Mouse (Mus musculus) Patski (cell line): Measurements from ENCODE around the gene Matk. TPM values are rescaled to one million over a fixed set of nuclear protein-coding genes. Genes with fewer than 3 reads are reported as not detected.

Source experiments
- ATAC-seq: fragments of 100-300 bp; one replicate; pipeline ENCODE4 v1.8.0; 2021
- CTCF ChIA-PET: fragments of 350-600 bp; sonication (Branson Sonifier 250); formaldehyde crosslinking; loops from one replicate; lab custom pipeline; 2022; ENCODE audit warnings: inconsistent platforms; lab: Charles Lee
- POLR2A ChIA-PET: fragments of 350-600 bp; sonication (Branson Sonifier 250); formaldehyde crosslinking; loops from one replicate; lab custom pipeline; 2022; ENCODE audit warnings: antibody characterized with exemption, inconsistent platforms; lab: Charles Lee
- DNase-seq: peaks from one replicate; pipeline ENCODE4 v3.0.0-alpha.2; 2011; ENCODE audit warnings: low read depth, low spot score
- H3K27me3 ChIP-seq: fragments of 371-371 bp; one replicate; pipeline ENCODE4 v1.5.1; 2021
- CTCF ChIP-seq: fragments of 100-300 bp; IDR thresholded peaks from one replicate; pipeline ENCODE4 v1.5.1; 2021
- in situ Hi-C: fragments of 300-500 bp; cut with MboI; formaldehyde crosslinking; loops from 3 replicates; pipeline ENCODE4 v1.11.1; 2018; ENCODE audit warnings: low pct_unique_long_range_greater_than_20kb, mixed read lengths
- polyA plus RNA-seq: library from polyadenylated mRNA; unstranded; gene quantifications from one replicate; pipeline ENCODE4 v1.2.3, GENCODE M21; 2021

Matk gene
- polyA plus RNA-seq, 1 experiment from 2014 or later: 1.5 TPM

- no peak for ATAC-seq
- peaks cover 2% of the 10 kb centered on the region for H3K27me3 ChIP-seq
- TF ChIP-seq CTCF: no peak
- in situ Hi-C loops: no loop called here
- POLR2A ChIA-PET: interaction anchor here (1.1 kb wide), 1 partner anchor 19 kb away, joined by 3 read pairs; no protein-coding TSS in a partner anchor
- CTCF ChIA-PET: no interaction called here
- no peak for DNase-seq
Observed at GRCm38 (mm10) chr10:81229735-81230437, 22.8 kb upstream of the Matk start.

GRCm38 (mm10) chr10:81230438-81231332 is 22.1 kb upstream of the Matk start, which contains the start of gene Atcay:
TSS of gene Atcay (minus strand) at chr10:81230833.
- DNase-seq (no peak), ATAC-seq (no peak)
- H3K27me3 ChIP-seq: peaks cover 2% of the 10 kb centered on the region
- in situ Hi-C loops: no loop called here
- CTCF ChIA-PET: no interaction called here
- POLR2A ChIA-PET: interaction anchor here (1.1 to 1.5 kb wide), 2 partner anchors 20 to 38 kb away, joined by 3 to 4 read pairs; no protein-coding TSS in a partner anchor
- TF ChIP-seq CTCF: no peak

GRCm38 (mm10) chr10:81231436-81231835 is 21.3 kb upstream of the Matk start:
- H3K27me3 ChIP-seq: peaks cover 2% of the 10 kb centered on the region
- in situ Hi-C loops: no loop called here
- ChIA-PET POLR2A (interaction anchor here (0.6 to 1.5 kb wide), 3 partner anchors 21 to 1091 kb away, joined by 3 to 5 read pairs (median 4); no protein-coding TSS in a partner anchor), CTCF (no interaction called here)
- DNase-seq (no peak), ATAC-seq (no peak)
- no peak for TF ChIP-seq CTCF

- in situ Hi-C loops: no loop called here
- ChIA-PET POLR2A (interaction anchor here (0.6 to 0.9 kb wide), 2 partner anchors 15 to 1535 kb away, joined by 3 to 7 read pairs; no protein-coding TSS in a partner anchor), CTCF (no interaction called here)
- DNase-seq: peak; percentile 57
- H3K27me3 ChIP-seq: peaks cover 2% of the 10 kb centered on the region
- TF ChIP-seq CTCF: no peak
- peak; percentile 83 for ATAC-seq
Observed at GRCm38 (mm10) chr10:81232580-81233225, 20.0 kb upstream of the Matk start, which contains the start of gene Zfr2. TSS of gene Zfr2 (plus strand) at chr10:81233155.

GRCm38 (mm10) chr10:81233226-81233585 is 19.5 kb upstream of the Matk start:
- in situ Hi-C loops: no loop called here

GRCm38 (mm10) chr10:81234206-81234605 is 18.5 kb upstream of the Matk start:
- ChIA-PET CTCF (interaction anchor here (1.5 to 1.8 kb wide), 3 partner anchors 10 to 58 kb away, joined by 4 to 8 read pairs (median 6); partner anchors contain the start of gene Pip5k1c), POLR2A (interaction anchor here (1.0 kb wide), 1 partner anchor 10 kb away, joined by 3 read pairs; no protein-coding TSS in a partner anchor)
- DNase-seq (no peak), ATAC-seq (no peak)
- H3K27me3 ChIP-seq: no peaks in the 10 kb centered on the region
- in situ Hi-C loops: no loop called here
- no peak for TF ChIP-seq CTCF

More at GRCm38 (mm10) chr10:81233226-81233585, 19.5 kb upstream of the Matk start:
- ATAC-seq (peak; percentile 6), DNase-seq (no peak)
- no peaks in the 10 kb centered on the region for H3K27me3 ChIP-seq
- ChIA-PET POLR2A (interaction anchor here (0.6 to 0.9 kb wide), 2 partner anchors 16 to 1534 kb away, joined by 3 to 7 read pairs; no protein-coding TSS in a partner anchor), CTCF (no interaction called here)
- no peak for TF ChIP-seq CTCF

GRCm38 (mm10) chr10:81236471-81237268 is 16.1 kb upstream of the Matk start:
- CTCF ChIA-PET: interaction anchor here (1.6 to 5.4 kb wide), 2 partner anchors 8 to 20 kb away, joined by 6 to 22 read pairs; no protein-coding TSS in a partner anchor
- in situ Hi-C loops: no loop called here
- DNase-seq (no peak), ATAC-seq (no peak)
- POLR2A ChIA-PET: no interaction called here
- no peak for TF ChIP-seq CTCF
- H3K27me3 ChIP-seq: no peaks in the 10 kb centered on the region

GRCm38 (mm10) chr10:81238618-81239017 is 14.1 kb upstream of the Matk start:
- CTCF ChIA-PET: interaction anchor here (5.4 kb wide), 1 partner anchor 22 kb away, joined by 22 read pairs; no protein-coding TSS in a partner anchor
- no peak for TF ChIP-seq CTCF
- POLR2A ChIA-PET: no interaction called here
- no peaks in the 10 kb centered on the region for H3K27me3 ChIP-seq
- ATAC-seq (no peak), DNase-seq (no peak)
- in situ Hi-C loops: no loop called here

GRCm38 (mm10) chr10:81240876-81241275 is 11.9 kb upstream of the Matk start:
- in situ Hi-C loops: no loop called here
- POLR2A ChIA-PET: interaction anchor here (0.6 kb wide), 1 partner anchor 24 kb away, joined by 3 read pairs; no protein-coding TSS in a partner anchor
- DNase-seq (no peak), ATAC-seq (no peak)
- no peaks in the 10 kb centered on the region for H3K27me3 ChIP-seq
- CTCF ChIA-PET: interaction anchor here (0.8 to 5.4 kb wide), 9 partner anchors 9 to 79 kb away, joined by 3 to 22 read pairs (median 5); partner anchors contain the start of genes Matk and Pip5k1c
- no peak for TF ChIP-seq CTCF
